In the genomic region with DNA sequence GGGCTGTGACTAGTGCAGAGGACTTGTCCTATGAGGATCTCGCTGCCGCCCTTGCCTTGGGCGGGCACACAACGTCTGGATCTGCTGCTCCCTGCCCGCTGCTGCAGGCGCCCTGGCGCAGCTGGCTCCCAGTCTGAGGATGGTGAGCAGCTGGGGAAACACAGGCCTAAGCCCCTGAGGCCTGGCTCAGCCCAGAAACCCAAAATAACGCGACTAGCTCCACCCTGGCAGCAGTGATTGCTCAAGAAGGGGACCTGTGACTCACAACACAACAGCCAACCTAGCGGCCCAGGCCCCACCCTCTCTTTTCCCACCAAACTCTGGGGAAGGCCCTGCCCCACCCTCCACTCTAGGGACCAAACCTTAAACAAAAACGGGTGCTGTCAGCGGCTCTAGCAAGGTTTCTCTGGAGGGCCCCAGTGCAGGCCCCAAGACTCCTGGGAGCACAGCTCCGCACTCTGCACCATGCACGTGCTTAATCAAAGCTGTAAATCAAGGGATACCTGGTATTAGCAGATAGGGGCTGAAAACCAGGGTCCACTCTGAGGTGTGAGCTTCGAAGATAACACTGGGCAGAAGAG, we compare ENCODE assay signal across 11 mouse cellular contexts. TPM values are rescaled to one million over a fixed set of nuclear protein-coding genes. Genes with fewer than 3 reads are reported as not detected.
DNase-seq lines count a peak whose midpoint lies in the region; ATAC-seq and TF ChIP-seq lines count a peak whose summit lies in the region.
"Had no signal": no experiment of that assay in that cellular context is flagged by ENCODE, and none has a peak within 500 bp of the region (broad histone marks: within the 10 kb centered on the region; RNA-seq: fewer than 3 reads in every experiment).

No protein-coding gene starts in this region.

- H3K4me3 ChIP-seq in liver, embryonic 14.5 days (ENCODE audit: insufficient read depth in 1 of 2, low read depth in 2 of 2, low read length in 2 of 2): no peak overlapping the region
- H3K4me3 ChIP-seq in forebrain, embryonic 12.5 days (replicated peaks): no peak overlapping the region
- H3K4me3 ChIP-seq: neural tube, embryonic 13.5 days had no signal

- H3K9ac ChIP-seq in liver, embryonic 14.5 days (replicated peaks): no peak overlapping the region
- no peak overlapping the region for H3K9ac ChIP-seq in forebrain, embryonic 12.5 days
- H3K9ac ChIP-seq: neural tube, embryonic 13.5 days had no signal

- intact Hi-C loops in gastrocnemius, postnatal 36 days (cut with DNase I): no loop called here

- no peaks in the 10 kb centered on the region for H3K27me3 ChIP-seq in liver, embryonic 14.5 days (ENCODE audit: control insufficient read depth, insufficient read depth, low read length)
- H3K27me3 ChIP-seq in forebrain, embryonic 12.5 days: no peaks in the 10 kb centered on the region
- H3K27me3 ChIP-seq: neural tube, embryonic 13.5 days had no signal

- no peaks in the 10 kb centered on the region for H3K9me3 ChIP-seq in liver, embryonic 14.5 days (ENCODE audit: control insufficient read depth, low read length)
- H3K9me3 ChIP-seq in forebrain, embryonic 12.5 days: no peaks in the 10 kb centered on the region
- H3K9me3 ChIP-seq: neural tube, embryonic 13.5 days had no signal

- no peak overlapping the region for H3K27ac ChIP-seq in liver, embryonic 14.5 days
- no peak overlapping the region for H3K27ac ChIP-seq in forebrain, embryonic 12.5 days
- H3K27ac ChIP-seq: neural tube, embryonic 13.5 days had no signal

- TF ChIP-seq CTCF in liver, embryonic 14.5 days (IDR thresholded peaks at IDR 0.05; ENCODE audit: low read depth): no peak

- ATAC-seq in liver, embryonic 14.5 days (ENCODE audit: insufficient read depth): 0 out of 2 replicates have a peak, but pooled peaks have one; percentile 22
- ATAC-seq in forebrain, embryonic 12.5 days (ENCODE audit: low FRiP score): no peak

- 69% methylated on average over 15 of the region's 15 CpGs for WGBS in liver, embryonic 14.5 days (ENCODE audit: insufficient replicate concordance)
- WGBS in forebrain, embryonic 12.5 days: 83% methylated on average over 15 of the region's 15 CpGs

- no peak overlapping the region for H3K4me2 ChIP-seq in liver, embryonic 14.5 days (ENCODE audit: low read depth)
- H3K4me2 ChIP-seq in forebrain, embryonic 12.5 days: no peak overlapping the region
- H3K4me2 ChIP-seq: neural tube, embryonic 13.5 days had no signal

- DNase-seq in gastrocnemius, postnatal 25 days: peak; percentile 24
- DNase-seq in gastrocnemius, postnatal 36 days: no peak
- DNase-seq in urinary bladder, postnatal 25 days (ENCODE audit: low spot score): peak; percentile 30
- no peak for DNase-seq in urinary bladder, postnatal 4 days (ENCODE audit: low spot score in 2 of 2)
- no peak for DNase-seq in liver, embryonic 14.5 days (ENCODE audit: low read depth in 3 of 3, low spot score in 3 of 3)
- DNase-seq in layer of hippocampus, postnatal 10 days (ENCODE audit: low spot score in 2 of 2): no peak
- no peak for DNase-seq in heart, adult 8-10 months (ENCODE audit: low spot score)
- DNase-seq: kidney, postnatal 25 days; spleen, adult 18-20 months had no signal

- peaks cover 36% of the 10 kb centered on the region for H3K36me3 ChIP-seq in liver, embryonic 14.5 days (replicated peaks; ENCODE audit: control insufficient read depth, insufficient read depth, low read depth)
- no peaks in the 10 kb centered on the region for H3K36me3 ChIP-seq in forebrain, embryonic 12.5 days (replicated peaks)
- H3K36me3 ChIP-seq: neural tube, embryonic 13.5 days had no signal

- H3K4me1 ChIP-seq in liver, embryonic 14.5 days (replicated peaks; ENCODE audit: control insufficient read depth in 2 of 2, insufficient read depth in 2 of 2, low read length in 1 of 2): peaks cover 0 to 9% of the 10 kb centered on the region in 2 experiments; a peak in 1 of 4 replicates
- H3K4me1 ChIP-seq in forebrain, embryonic 12.5 days: 0 out of 2 replicates have a peak, but pooled peaks cover 4% of the 10 kb centered on the region

- TF ChIP-seq EP300 in liver, embryonic 14.5 days (IDR thresholded peaks at IDR 0.05; ENCODE audit: low read depth): no peak

RNA-seq across cellular contexts. Expression of a gene that starts 23.1 kb away (rescaled TPM):
- 10 to 100 TPM; 12.0 to 17.2 TPM for total RNA-seq in gastrocnemius, postnatal 25 days (2021)
- 10 to 100 TPM in 1 of 2 experiments, 1 to 10 TPM in 1; 8.6 to 12.9 TPM for total RNA-seq in gastrocnemius, postnatal 36 days (2021)
- 13.3 and 16.5 TPM in 2 replicates for polyA plus RNA-seq in liver, embryonic 14.5 days (2012; rRNA removed)
- polyA plus RNA-seq in liver, embryonic 14.5 days (2014; fragmentation: Nextera tagmentation; extraction: Ambion mirVana): 33.1 and 37.7 TPM in 2 replicates
- polyA plus RNA-seq in forebrain, embryonic 12.5 days (2016; fragmentation: Nextera tagmentation; extraction: Ambion mirVana): 8.5 and 9.2 TPM in 2 replicates
- total RNA-seq in layer of hippocampus, postnatal 10 days (2021): 100 to 1,000 TPM; 102 to 107 TPM
- 10 to 100 TPM; 15.9 to 20.8 (median 18.8) TPM for total RNA-seq in heart, adult 8-10 months (2022)

Comparison
In these comparisons a context has a peak if more than half of its experiments do, and no peak if none do; other contexts are left out.
1. DNase-seq: peak in gastrocnemius, postnatal 25 days (single experiment) and urinary bladder, postnatal 25 days (single experiment); none in gastrocnemius, postnatal 36 days (0 of 2), urinary bladder, postnatal 4 days (0 of 2), liver, embryonic 14.5 days (0 of 3), layer of hippocampus, postnatal 10 days (0 of 2) and heart, adult 8-10 months (single experiment).
2. RNA of a gene that starts 23.1 kb away (total RNA-seq): 102 to 107 TPM in layer of hippocampus, postnatal 10 days; 15.9 to 20.8 TPM in heart, adult 8-10 months, 12.0 to 17.2 TPM in gastrocnemius, postnatal 25 days and 8.6 to 12.9 TPM in gastrocnemius, postnatal 36 days; every median in the first group is over 4 times any median in the second.